Mouse (Mus musculus) thymus, adult 2 months (tissue): ENCODE measurements around the gene Tifa. TPM values are rescaled to one million over a fixed set of nuclear protein-coding genes. Genes with fewer than 3 reads are reported as not detected.
"Not testable (repeated sequence)": the region's sequence is repeated elsewhere in the genome, so short reads cannot be mapped to it uniquely, and the experiment has no call there.

Source experiments
- DNase-seq: peaks from one replicate; pipeline ENCODE4 v3.0.0; 2021
- H3K27ac ChIP-seq: fragments of 200-500 bp; 2 replicates; pipeline ENCODE4 v1.5.1; 2012; ENCODE audit warnings: low read length, control low read depth; ENCODE audit not compliant: control insufficient read depth, insufficient read depth
- H3K27me3 ChIP-seq: fragments of 200-500 bp; 2 replicates; pipeline ENCODE4 v1.6.1; 2012; ENCODE audit warnings: mild to moderate bottlenecking, low read length, moderate library complexity, mixed read lengths; ENCODE audit not compliant: control insufficient read depth, insufficient read depth
- H3K36me3 ChIP-seq: fragments of 200-500 bp; 2 replicates; pipeline ENCODE4 v1.6.1; 2012; ENCODE audit warnings: mild to moderate bottlenecking, low read length, moderate library complexity; ENCODE audit not compliant: control insufficient read depth, insufficient read depth
- H3K4me1 ChIP-seq: fragments of 200-500 bp; replicated peaks from 2 replicates; pipeline ENCODE4 v1.6.1; 2012; ENCODE audit warnings: low read length; ENCODE audit not compliant: control insufficient read depth, insufficient read depth
- H3K4me3 ChIP-seq: fragments of 200-500 bp; 2 replicates; pipeline ENCODE4 v1.5.1; 2012; ENCODE audit warnings: mild to moderate bottlenecking, low read length, control low read depth, moderate library complexity; ENCODE audit not compliant: control insufficient read depth, insufficient read depth
- CTCF ChIP-seq: fragments of 200-500 bp; IDR thresholded peaks from 2 replicates; pipeline ENCODE4 v1.5.1; 2012; ENCODE audit warnings: mild to moderate bottlenecking, control low read depth, low read length, moderate library complexity, borderline replicate concordance; ENCODE audit not compliant: control insufficient read depth, poor library complexity, insufficient read depth; ENCODE audit errors: extremely low read depth
- POLR2A ChIP-seq: fragments of 200-500 bp; IDR thresholded peaks from 2 replicates; pipeline ENCODE4 v1.6.1; 2012; ENCODE audit warnings: mild to moderate bottlenecking, low read length, control low read depth, moderate library complexity; ENCODE audit not compliant: control insufficient read depth, poor library complexity, insufficient read depth; ENCODE audit errors: extremely low read depth
- WGBS: fragments of 180-500 bp; shearing (Covaris S2); methylation state at CpG from one replicate; pipeline ENCODE4 v1.1.7; 2018; 5-methylcytosine and 5-hydroxymethylcytosine counted together
- polyA plus RNA-seq: library from polyadenylated mRNA; depleted of rRNA; stranded (reverse); fragments of >200 nt; gene quantifications from 2 replicates; pipeline ENCODE4 v1.2.3, GENCODE M21; 2012

Gene Tifa
- polyA plus RNA-seq, 1 experiment: 2.5 TPM

GRCm38 (mm10) chr3:127763076-127763612 lies 26.5 kb upstream of the Tifa start:
- 19% methylated on average over 7 of the region's 7 CpGs for WGBS
- no peaks in the 10 kb centered on the region for H3K36me3 ChIP-seq
- DNase-seq: peak; percentile 85
- no peaks in the 10 kb centered on the region for H3K27me3 ChIP-seq
- no peak overlapping the region for H3K27ac ChIP-seq
- TF ChIP-seq POLR2A (no peak), CTCF (no peak)
- H3K4me1 ChIP-seq: no peaks in the 10 kb centered on the region
- no peak overlapping the region for H3K4me3 ChIP-seq

GRCm38 (mm10) chr3:127764541-127764940 lies 25.1 kb upstream of the Tifa start:
- no peaks in the 10 kb centered on the region for H3K4me1 ChIP-seq
- H3K36me3 ChIP-seq: no peaks in the 10 kb centered on the region
- no peak overlapping the region for H3K27ac ChIP-seq
- TF ChIP-seq POLR2A: no peak
- TF ChIP-seq CTCF: no peak
- no peak overlapping the region for H3K4me3 ChIP-seq
- WGBS: 92% methylated on average over 5 of the region's 5 CpGs
- DNase-seq: no peak
- no peaks in the 10 kb centered on the region for H3K27me3 ChIP-seq

- TF ChIP-seq CTCF: no peak
- TF ChIP-seq POLR2A: no peak
- no peaks in the 10 kb centered on the region for H3K27me3 ChIP-seq
- no peaks in the 10 kb centered on the region for H3K4me1 ChIP-seq
- H3K4me3 ChIP-seq: no peak overlapping the region
- H3K27ac ChIP-seq: no peak overlapping the region
- 91% methylated on average over 3 of the region's 3 CpGs for WGBS
- no peak for DNase-seq
- no peaks in the 10 kb centered on the region for H3K36me3 ChIP-seq
Observed at GRCm38 (mm10) chr3:127765971-127766370, 23.6 kb upstream of the Tifa start.

- H3K27ac ChIP-seq: no peak overlapping the region
- H3K36me3 ChIP-seq: no peaks in the 10 kb centered on the region
- WGBS: 67% methylated on average over 11 of the region's 11 CpGs
- no peak for DNase-seq
- H3K27me3 ChIP-seq: no peaks in the 10 kb centered on the region
- no peak for TF ChIP-seq CTCF
- no peak for TF ChIP-seq POLR2A
- no peaks in the 10 kb centered on the region for H3K4me1 ChIP-seq
- H3K4me3 ChIP-seq: no peak overlapping the region
Observed at GRCm38 (mm10) chr3:127769146-127769545, 20.5 kb upstream of the Tifa start.

GRCm38 (mm10) chr3:127780021-127780644 lies 9.5 kb upstream of the Tifa start, which contains the start of gene Alpk1:
TSS of gene Alpk1 (minus strand) at chr3:127780527.
- 3% methylated on average over 24 of the region's 24 CpGs for WGBS
- no peak for TF ChIP-seq POLR2A
- no peak for TF ChIP-seq CTCF
- Histone ChIP-seq H3K4me1 (peaks cover 3% of the 10 kb centered on the region; the same call in 1 of the 2 replicates), H3K27ac (no peak within 1 kb of the TSS), H3K4me3 (peak within 1 kb of the TSS; percentile 49), H3K36me3 (no peaks in the 10 kb centered on the region), H3K27me3 (no peaks in the 10 kb centered on the region)
- peak; percentile 86 for DNase-seq

GRCm38 (mm10) chr3:127780921-127781320 lies 8.7 kb upstream of the Tifa start:
- Histone ChIP-seq H3K4me3 (no peak overlapping the region), H3K4me1 (peaks cover 3% of the 10 kb centered on the region; the same call in 1 of the 2 replicates), H3K36me3 (no peaks in the 10 kb centered on the region), H3K27ac (no peak overlapping the region), H3K27me3 (no peaks in the 10 kb centered on the region)
- WGBS: 97% methylated on average over 9 of the region's 9 CpGs
- TF ChIP-seq CTCF (no peak), POLR2A (no peak)
- no peak for DNase-seq

- 92% methylated on average over 6 of the region's 6 CpGs for WGBS
- TF ChIP-seq POLR2A: no peak
- no peak for TF ChIP-seq CTCF
Observed at GRCm38 (mm10) chr3:127782921-127783320, 6.7 kb upstream of the Tifa start.

GRCm38 (mm10) chr3:127783680-127784079 lies 5.9 kb upstream of the Tifa start:
- not testable (repeated sequence) for H3K27ac ChIP-seq, DNase-seq, H3K4me1 ChIP-seq, H3K36me3 ChIP-seq, H3K4me3 ChIP-seq, H3K27me3 ChIP-seq
- WGBS: 98% methylated on average over 8 of the region's 8 CpGs

More at GRCm38 (mm10) chr3:127782921-127783320, 6.7 kb upstream of the Tifa start:
- no peak overlapping the region for H3K27ac ChIP-seq
- H3K36me3 ChIP-seq: no peaks in the 10 kb centered on the region
- H3K4me3 ChIP-seq: no peak overlapping the region
- H3K27me3 ChIP-seq: no peaks in the 10 kb centered on the region
- peaks cover 3% of the 10 kb centered on the region; the same call in 1 of the 2 replicates for H3K4me1 ChIP-seq
- no peak for DNase-seq
